Mouse (Mus musculus) layer of hippocampus, adult 11-12 months (tissue): ENCODE data around the gene Atp1a2.

Experiments used
- DNase-seq: peaks from one replicate; pipeline ENCODE4 v3.0.0; 2022; ENCODE audit warnings: low spot score

Atp1a2 gene

DNA sequence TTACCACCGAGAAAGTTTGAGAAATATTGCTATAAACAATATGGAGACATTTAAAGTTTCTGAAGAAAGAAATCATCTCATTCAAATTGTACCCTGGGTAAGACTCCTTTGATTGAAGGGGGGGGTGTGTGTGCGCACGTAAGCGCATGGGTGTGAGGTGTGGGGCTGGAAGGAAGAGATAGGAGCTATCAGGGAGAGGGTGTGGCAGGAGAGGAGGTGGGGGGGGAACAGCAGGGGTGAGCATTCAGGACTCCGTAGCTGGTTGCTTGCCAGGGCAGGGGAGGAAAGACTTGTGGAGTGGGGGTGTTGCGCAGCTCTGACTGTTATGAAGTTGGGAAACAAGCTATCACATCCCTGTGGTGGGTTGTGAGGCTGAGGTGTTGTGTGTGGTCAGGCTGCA lies 6.6 kb upstream of the Atp1a2 start:
- peak; percentile 12 for DNase-seq

DNA sequence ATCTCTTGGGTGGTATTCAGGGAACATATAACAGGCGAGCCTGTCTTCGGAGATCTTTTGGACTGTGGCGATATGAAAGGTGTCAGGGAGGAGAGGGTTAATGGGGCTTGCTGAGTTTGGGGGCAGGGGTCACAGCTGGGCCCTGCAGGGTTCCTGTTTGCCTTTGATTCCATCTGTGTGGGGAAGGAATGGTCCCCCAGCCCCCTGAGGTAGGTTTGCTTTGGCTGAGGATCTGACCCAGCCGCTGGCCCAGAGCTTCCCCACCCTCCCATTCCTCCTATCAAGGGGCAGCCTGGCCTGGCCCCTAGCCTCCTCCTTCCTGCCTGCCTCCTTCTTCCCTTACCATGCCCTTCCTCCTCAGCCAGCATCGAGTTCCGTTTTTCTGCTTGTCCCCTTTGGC lies 5.0 kb upstream of the Atp1a2 start:
- DNase-seq = no peak

DNA sequence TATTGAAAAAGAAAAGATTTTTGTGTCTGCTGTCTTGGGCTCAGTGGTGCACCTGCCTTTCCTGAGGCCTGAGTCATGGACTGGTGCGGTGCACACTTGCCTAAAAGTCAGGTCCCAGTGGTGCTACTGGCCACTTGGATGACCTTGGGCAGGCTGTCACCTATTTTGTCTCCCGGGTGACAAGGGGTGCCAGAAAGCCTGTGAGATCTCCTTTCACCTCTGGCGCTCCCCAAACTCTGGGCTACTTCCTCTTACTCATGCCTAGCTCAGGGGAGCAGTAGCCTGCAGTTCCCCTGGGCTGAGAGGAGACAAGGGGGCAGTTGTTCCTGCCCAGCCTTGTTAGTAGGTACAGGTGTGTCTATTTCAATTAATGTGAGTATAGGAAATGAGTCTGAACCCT lies 4.4 kb upstream of the Atp1a2 start:
- no peak for DNase-seq

DNA sequence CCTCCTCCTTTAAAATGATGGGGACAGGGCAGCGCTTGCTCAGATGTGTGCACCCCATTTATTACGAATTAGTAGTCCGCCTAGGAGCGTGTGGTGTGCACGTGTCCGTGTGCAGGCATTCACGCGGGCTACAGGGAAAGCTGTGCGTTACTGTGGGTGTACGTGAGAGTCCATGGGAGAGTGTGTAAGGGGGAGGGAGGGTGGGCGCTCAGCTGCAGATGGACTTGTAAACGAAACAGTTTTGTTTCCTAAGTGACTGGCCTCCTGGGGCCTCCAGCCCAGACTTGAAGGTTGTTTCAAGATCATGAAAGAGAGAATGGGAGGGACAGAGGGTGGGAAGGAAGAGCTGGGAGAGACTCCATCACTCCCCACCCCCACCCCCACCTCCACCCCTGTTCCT lies 3.3 kb upstream of the Atp1a2 start:
- DNase-seq = no peak

DNA sequence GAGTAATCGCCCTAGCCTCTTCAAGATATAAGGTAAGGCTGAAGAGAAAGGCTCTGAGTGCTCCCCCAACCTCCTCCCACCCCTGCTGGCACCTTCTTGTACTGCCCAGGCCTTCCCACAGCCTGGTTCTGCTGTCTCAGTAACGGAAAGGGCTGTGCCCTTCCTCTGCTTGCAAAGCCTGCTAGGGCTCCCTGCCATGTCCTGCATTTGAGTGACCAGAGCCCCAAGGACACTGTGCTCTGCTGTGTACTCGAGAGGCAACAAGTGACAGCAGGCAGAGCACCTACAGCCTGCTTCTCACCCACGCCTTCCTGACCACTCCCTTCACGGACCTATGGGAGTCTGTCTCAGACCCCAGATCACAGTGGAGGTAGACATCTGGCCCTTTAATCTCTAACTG lies 2.4 kb upstream of the Atp1a2 start:
- DNase-seq = no peak

DNA sequence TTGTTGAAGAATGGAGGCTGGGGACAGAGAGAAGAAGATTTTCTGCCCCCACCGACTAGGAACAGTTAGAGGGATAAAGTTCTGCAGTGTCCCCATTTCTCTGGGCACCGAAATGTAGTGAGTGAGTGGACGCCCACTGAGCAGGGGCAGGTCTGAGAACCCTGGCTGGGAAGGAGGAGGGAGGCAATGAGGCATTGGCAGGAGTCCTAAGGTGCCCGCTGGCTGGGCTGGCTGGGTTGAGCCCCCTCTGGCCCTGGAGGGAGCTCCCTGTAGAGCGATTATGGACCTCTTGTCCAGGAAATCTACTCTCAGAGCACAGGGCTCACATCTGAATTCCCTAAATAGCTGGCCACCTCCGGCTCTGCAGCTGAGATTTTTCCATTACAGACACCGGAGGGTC lies 1.7 kb upstream of the Atp1a2 start:
- DNase-seq = no peak

DNA sequence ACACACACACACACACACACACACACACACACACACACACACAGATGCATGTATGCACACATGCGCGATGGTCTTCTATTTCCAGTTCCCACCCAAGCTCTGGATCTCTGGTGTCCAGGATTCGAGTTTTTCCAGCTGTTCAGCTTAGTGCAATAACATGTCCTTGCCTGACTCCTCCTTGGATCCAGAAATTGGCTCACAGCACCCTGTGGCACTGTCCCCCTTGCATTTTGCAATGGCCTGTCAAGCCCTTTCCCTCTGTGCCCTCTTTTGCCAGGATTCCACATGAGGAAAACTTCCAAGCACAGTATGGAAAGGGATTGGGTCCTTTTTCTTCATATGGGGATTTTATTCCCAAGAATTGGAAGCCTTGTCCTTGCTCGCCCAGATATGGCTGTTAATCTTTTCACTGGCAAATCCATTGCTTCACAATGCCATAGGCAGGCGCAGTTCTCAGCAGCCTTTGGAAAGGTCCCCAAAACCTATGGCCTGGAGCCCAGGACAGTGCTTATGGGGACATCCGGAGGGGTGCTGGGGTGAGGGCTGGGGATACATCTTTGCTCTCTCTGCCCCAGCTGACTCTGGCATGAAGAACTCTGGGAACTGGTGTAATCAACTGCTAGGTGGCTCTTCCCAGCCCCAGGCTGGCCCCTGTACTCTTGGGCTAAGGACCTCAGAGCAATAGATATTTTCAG lies 901 bp downstream of the Atp1a2 start:
- no peak for DNase-seq

DNA sequence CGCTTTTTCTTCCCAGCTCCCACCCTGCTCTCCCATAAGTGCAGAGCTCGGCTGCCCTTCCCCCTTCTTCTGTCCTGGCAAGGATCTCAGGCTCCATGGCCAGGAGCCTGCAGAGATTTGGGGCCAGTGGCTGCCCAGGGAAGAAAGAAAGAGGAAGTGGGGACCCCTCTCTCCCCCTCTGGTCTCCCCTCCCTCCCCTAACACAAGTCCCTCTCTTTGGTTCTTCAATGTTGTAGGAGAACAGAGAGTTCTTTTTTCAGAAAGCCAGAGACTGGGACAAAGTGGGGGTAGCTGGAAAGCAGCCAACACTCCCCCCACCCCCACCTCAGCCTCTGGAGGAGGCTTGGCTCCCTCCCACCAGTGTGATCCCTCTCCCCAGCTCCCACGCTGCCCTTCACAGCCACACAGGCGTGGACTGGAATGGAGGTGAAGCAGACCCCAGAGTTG lies 2.1 kb downstream of the Atp1a2 start:
- DNase-seq = no peak

DNA sequence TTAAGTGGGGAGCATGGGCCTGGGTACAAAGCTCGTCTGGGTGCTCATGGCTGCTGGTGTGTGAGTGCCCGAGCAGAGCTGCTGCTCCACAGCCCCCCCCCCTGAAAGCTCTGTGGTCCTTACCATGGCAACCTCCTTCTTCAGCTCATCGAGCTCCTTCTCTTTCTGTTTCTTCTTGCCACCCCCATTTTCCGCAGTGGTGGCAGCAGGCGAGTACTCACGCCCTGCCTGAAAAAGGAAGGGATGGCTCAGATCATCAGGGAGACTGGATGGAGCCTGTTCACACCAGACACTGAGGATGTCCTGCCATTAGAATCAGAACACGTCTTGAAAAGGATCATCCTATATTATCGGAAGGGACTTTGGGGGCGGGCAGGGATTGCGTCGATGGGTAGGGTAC lies 4.4 kb downstream of the Atp1a2 start:
- DNase-seq = no peak

DNA sequence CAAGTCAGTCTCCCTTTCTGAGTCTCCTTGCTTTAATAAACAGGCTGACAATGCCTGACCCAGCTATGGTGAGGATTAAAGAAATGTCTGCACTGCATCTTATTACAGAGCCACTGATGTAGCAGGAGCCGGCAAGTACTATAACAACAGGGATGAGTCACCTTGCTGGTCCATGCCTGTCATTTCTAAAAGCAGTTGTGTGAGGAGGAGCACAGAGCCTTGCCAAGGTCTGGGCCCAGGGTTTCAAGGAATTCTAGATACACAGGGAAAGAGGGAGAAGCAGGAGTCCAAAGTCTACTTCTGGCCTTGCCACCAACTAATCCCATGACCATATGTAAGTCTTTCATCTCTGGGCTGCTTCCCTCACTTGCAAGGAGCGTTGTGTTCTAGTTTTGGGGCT lies 5.0 kb downstream of the Atp1a2 start:
- no peak for DNase-seq

DNA sequence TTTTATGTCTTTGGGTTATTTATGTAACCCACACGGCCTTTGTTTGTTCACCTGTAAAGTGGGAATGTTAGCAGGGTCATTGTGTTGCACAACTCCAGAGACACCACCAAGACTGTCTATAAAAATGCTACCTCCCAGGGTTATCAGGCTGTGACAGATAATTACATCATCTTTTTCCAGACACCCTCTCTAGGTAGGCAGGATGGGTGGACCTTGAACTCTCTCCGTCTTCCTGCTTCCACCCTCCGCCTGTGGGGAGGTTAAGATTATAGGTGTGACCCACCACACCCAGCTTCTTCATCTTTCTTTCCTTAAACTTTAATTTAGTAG lies 8.3 kb downstream of the Atp1a2 start:
- no peak for DNase-seq

DNA sequence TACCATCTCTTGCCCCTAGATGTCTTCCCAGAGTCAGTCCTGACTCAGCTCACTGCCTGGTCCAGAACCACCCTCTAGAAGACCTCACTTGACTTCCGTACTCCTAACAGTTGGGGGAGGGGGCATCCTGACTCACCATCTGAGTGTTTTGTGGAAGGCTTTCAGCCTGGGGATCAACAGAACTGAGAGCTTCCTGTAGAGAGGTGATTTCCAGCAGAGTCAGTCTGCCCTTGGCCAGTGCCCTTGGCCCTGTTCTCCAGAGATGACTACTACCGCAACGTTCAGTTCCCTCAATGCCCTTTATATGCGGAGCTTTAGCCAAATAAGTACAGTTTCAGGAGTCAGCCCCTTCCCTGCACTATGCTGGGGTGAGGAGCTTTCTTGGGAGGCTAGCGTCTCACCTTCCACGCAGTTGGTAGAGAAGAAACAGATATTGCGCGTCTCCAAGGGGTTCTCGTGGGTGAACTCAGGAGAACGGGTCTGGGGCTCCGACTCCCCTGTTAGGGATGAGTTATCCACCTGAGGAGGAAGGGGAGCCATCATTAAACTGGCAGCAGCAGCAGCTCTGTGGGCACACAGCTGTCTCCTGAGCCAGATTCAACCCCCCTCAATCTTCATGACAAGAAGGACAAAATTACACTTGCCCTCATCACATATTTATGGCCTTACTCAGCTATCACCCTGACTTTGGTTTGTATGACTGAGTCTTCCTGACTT lies 8.8 kb downstream of the Atp1a2 start:
- DNase-seq = no peak

DNA sequence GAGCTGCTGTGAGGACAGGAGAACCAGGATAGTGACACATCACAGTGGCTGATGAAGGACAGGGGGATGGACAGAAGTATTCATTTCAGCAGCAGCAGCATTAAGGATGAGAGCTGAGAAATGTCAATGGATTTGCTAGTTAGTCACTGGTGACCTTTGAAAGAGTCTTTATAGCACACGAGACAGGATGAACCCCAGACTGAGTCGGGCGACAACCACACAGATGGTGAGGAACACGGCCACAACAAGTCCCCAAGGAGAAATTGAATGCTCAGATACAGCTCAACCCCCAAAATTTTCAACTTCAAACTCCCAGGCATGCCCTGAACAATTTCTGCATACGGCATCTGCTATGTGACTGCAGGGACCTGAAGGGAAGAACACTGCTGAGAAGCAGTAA lies 11.1 kb downstream of the Atp1a2 start:
- no peak for DNase-seq

DNA sequence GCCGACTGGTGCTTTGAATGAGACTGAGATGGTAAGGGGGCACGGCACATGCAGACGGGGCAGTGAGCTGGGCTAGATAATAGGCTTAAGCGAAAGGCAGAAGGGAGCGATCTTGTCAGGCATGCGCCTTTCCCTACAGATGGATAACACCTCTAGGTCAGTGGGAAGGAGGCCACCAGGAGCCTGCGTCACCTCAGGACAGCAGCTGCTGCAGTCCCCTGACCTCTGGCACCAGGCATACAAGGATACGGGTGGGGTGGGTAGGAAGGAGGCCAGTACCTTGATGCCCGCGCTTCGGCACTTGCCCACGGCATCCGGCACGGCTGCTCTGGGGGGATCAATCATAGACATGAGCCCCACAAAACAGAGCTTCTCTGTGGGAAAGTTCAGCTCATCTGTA lies 13.6 kb downstream of the Atp1a2 start:
- DNase-seq = no peak

DNA sequence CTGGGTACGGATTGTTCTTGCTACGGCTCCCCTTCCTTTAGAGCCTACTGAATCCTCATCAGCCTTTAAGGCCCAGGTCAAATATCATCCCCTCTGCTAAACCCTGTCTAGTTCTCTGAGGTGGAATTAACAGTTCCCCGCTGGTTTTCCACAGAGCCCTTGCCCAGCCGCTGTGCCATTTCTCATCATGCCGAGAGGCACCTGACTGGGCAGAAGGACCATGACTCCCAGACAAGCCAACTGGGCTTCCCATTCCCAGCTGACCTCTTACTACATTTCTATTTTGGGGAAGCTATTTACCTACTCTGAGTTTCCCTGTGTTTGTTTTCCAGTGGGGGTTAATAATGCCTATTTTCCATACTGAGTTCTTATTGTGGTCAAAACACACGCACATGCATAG lies 14.8 kb downstream of the Atp1a2 start:
- no peak for DNase-seq

DNA sequence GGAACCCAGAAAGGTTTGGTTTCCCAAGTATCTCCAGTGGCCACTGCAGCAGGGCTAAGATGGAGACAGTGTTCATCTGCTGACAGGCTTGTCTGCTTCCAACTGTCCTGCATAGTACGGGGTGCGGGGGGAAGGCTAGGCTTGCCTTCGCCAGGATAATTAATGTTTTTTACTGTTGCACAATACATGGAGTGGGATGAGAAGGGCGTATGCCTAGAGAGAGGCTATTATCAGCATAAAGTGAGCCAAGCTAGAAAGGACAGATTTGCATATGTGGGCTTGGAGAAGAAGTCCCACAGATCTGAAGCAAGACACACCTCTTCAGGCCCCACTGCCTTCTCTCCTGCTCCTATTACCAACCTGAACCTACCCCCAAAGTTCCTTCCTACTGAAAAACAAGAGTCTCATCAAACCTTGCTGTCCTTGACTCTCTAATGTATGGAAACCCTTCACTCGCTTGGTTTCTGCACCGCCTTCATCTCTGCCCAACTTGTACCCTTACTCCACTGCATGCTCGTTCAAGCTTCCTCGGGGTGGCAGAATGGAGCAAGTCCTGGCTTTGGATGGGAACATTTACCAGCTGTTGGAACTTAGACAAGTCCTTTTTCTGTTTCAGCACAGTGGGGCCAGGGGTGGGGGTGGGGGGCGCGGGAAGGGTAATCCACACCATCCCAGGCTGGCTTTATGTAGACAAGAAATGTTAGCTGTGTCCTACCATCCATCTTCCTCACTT lies 16.2 kb downstream of the Atp1a2 start:
- no peak for DNase-seq

DNA sequence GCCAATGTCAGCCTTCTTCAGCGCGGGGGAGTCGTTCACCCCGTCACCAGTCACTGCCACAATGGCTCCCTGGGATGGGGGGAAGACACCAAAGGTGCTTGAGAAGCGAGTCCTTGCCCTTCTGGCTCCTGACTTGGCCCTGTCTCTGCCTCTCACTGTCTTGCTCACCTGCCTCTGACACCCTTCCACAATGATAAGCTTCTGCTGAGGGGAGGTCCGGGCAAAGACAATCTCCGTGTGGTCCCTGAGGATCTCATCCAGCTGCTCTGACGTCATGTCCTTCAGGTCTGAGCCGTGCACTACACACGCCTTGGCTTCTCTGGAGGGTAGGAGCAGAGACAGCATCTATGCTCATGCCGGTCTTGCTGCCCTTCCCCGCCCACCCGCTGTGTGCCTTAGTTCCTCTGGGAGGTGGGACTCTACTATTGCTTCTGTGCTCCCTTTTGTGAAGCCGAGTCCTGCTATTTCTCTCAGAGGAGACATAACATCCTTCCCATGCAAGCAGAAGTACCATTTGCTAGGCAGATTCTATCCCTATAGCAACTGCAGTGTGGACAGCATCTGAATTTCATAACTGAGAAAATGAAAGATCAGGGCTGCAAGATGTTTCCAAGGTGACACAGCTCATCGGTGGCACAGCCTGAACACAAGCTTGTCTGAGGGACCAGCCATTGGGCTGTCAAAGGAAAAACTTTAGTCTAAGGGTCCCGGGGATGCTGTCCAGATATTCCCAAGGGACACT lies 17.9 kb downstream of the Atp1a2 start:
- DNase-seq = no peak

DNA sequence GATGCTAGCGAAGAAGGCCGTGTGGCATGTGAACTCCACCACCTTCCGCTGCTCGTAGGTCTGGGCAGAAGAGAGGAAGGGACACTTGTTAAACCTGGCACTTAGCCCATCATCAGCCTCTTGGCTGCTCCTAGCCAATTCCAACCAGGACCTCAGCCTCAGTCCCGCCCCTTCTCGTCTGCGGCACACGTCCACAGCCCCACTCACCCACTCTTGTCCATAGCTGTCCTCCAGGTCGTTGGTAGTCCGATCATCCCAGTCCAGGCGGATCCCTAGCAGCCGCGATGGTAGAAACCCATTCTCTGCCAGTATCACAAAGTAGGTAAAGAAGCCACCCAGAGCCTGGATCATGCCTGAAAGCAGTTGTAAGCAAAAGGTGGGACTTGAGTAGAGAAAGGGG lies 19.5 kb downstream of the Atp1a2 start:
- DNase-seq = no peak

DNA sequence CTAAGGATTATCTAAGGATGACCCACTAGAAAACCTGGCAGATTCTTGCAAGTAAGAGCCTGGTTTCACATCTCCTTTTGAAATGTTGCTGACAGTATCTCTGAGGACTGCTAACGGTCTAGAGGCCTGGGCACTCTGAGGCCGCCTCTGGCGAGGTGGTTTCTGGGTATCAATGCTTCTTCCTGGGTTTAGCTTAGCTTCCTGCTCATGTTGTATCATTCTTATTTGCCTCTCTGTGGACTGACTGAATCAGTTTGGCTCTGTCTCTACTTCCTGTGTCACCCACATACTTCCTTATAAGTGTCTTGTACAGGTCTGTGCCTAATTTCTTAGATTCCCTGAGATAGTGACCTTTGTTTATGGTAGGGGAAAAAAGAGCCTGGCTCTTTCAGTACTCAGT lies 20.7 kb downstream of the Atp1a2 start:
- DNase-seq = no peak

DNA sequence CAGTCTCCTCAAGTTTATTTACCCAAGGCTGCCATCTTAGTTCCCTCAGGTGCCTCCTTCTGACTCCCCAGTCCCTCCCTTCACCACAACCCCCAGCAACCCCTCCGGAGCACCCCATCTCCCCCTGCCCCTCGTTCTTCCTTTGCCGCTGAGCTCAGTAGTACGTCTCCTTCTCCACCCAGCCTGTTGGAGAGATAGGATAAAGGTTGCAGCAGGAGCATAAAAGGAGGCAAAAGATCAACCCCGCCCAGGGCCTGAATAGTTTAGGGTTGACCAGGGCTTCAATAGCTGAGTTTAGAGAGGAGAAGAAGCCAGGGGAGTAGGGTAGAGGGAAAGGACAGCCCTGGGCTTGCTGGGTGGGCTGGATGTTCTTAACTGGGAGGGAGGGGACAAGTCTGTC lies 23.3 kb downstream of the Atp1a2 start:
- DNase-seq = no peak

DNA sequence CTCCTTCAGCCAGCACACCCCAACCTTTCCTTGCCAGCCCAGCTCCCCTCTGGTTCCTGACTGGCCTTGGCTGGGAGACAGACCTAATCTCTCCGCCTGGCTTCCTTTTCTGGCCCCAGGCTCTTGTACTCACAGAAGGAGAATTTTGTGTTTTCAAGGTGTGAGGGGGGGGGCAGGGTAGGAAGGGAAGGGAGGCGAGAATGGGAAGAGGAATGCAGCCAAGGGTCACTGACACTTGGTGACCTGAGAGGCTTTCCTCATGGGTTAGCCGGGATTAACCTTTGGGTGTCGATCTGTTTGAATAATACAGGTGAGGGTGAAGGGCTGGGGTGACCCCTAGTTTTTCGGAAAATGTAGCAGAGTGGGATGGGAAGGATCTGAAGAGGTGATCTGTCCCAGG lies 23.7 kb downstream of the Atp1a2 start:
- DNase-seq = no peak

DNA sequence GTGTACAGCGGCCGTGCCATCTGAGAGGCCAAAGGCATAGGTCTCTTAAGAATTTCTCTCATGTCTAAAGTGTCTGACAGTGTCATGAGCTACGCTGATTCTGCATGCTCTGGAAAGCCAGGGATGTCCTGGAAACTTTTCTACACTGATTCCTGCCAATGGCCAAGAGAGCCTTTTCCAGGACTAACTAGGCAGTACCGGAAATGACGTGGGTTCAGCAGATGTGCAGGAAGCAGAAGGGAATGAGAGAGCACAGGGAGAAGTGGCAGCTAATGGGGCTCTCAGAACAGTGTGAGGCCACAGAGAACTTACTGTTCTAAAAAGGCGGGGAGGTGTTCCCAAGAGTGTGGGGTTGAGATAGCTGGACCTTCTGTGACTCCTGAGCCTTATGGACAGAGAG lies 24.5 kb downstream of the Atp1a2 start:
- no peak for DNase-seq

DNA sequence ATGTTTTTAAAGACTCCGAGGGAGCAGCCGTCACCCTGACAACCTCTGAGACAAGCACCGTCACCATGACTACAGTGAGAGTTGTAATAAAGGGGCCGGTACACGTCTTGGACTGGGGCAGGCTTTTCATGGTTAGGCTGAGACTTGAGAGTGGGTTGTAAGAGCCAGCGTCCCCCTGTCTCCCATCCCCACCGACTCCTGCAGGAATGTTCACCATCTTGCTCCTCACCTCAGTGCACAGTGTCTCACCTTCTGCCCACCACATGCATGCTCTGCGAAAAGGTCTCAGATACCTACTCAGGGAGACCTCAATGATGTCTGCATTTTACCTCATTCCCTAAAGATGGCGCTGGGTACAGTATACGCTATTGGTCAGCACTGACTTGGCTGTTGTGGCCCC lies 26.1 kb downstream of the Atp1a2 start:
- no peak for DNase-seq
